Mouse (Mus musculus) cortical plate, adult 2 months (tissue): ENCODE results near the gene Strap.

ENCODE experiments used
- CTCF ChIP-seq: fragments of 200-500 bp; IDR thresholded peaks from 2 replicates; pipeline ENCODE4 v1.5.1; 2011; ENCODE audit warnings: mild to moderate bottlenecking, control low read depth, low read length; ENCODE audit not compliant: insufficient read depth; ENCODE audit errors: extremely low read depth
- POLR2A ChIP-seq: fragments of 200-500 bp; IDR thresholded peaks from 2 replicates; pipeline ENCODE4 v1.6.1; 2011; ENCODE audit warnings: mild to moderate bottlenecking, low read length, control low read depth; ENCODE audit not compliant: insufficient read depth; ENCODE audit errors: extremely low read depth

GRCm38 (mm10) chr6:137764572-137765210, 29.8 kb downstream of the Strap start:
- no peak for TF ChIP-seq POLR2A
- TF ChIP-seq CTCF = no peak
